Mouse (Mus musculus) testis, adult 2 months (tissue): ENCODE results near the gene Vdr.

ENCODE experiments used
- CTCF ChIP-seq: fragments of 200-500 bp; IDR thresholded peaks from 2 replicates; pipeline ENCODE4 v1.5.1; 2012; ENCODE audit warnings: low read depth, mild to moderate bottlenecking, inconsistent platforms, low read length, moderate library complexity; ENCODE audit not compliant: control insufficient read depth, insufficient read depth, insufficient replicate concordance
- POLR2A ChIP-seq: fragments of 200-500 bp; IDR thresholded peaks from 2 replicates; pipeline ENCODE4 v1.6.1; 2012; ENCODE audit warnings: low read depth, mild to moderate bottlenecking, inconsistent platforms, low read length, moderate library complexity; ENCODE audit not compliant: control insufficient read depth

GRCm38 (mm10) chr15:97831987-97832640, 78.3 kb downstream of the Vdr start:
- TF ChIP-seq CTCF (no peak), POLR2A (no peak)
